Mouse (Mus musculus) embryo, embryonic 11.5 days (tissue): ENCODE measurements around the gene Adamts10.

Source experiments
- DNase-seq: peaks from one replicate; pipeline ENCODE4 v3.0.0-alpha.2; 2012; ENCODE audit warnings: low read depth, low spot score

The Adamts10 gene

GRCm38 (mm10) chr17:33523918-33524755 is at the start of gene Adamts10:
TSS of gene Adamts10 (plus strand) at chr17:33524204.
- peak; percentile 65 for DNase-seq

- no peak for DNase-seq
These were observed 40.0 kb upstream of the Adamts10 start for GRCm38 (mm10) chr17:33484020-33484419.

- DNase-seq: no peak
These were observed 36.8 kb upstream of the Adamts10 start for GRCm38 (mm10) chr17:33487211-33487610.

- DNase-seq: no peak
These were observed 36.4 kb upstream of the Adamts10 start for GRCm38 (mm10) chr17:33487652-33488051.

GRCm38 (mm10) chr17:33491371-33491770 is 32.6 kb upstream of the Adamts10 start:
- no peak for DNase-seq

GRCm38 (mm10) chr17:33493065-33493464 is 30.9 kb upstream of the Adamts10 start:
- DNase-seq: peak; percentile 9

GRCm38 (mm10) chr17:33494586-33494985 is 29.4 kb upstream of the Adamts10 start:
- no peak for DNase-seq

- no peak for DNase-seq
These were observed 25.1 kb upstream of the Adamts10 start for GRCm38 (mm10) chr17:33498918-33499317.

GRCm38 (mm10) chr17:33508386-33508785 is 15.6 kb upstream of the Adamts10 start:
- DNase-seq: no peak

GRCm38 (mm10) chr17:33510172-33510571 is 13.8 kb upstream of the Adamts10 start:
- DNase-seq: no peak

- DNase-seq: no peak
These were observed 11.3 kb upstream of the Adamts10 start for GRCm38 (mm10) chr17:33512441-33513415.

- no peak for DNase-seq
These were observed 10.1 kb upstream of the Adamts10 start for GRCm38 (mm10) chr17:33513874-33514273.

GRCm38 (mm10) chr17:33520366-33520765 is 3.6 kb upstream of the Adamts10 start:
- DNase-seq: no peak

- DNase-seq: no peak
These were observed 530 bp upstream of the Adamts10 start for GRCm38 (mm10) chr17:33523431-33523917.

GRCm38 (mm10) chr17:33524806-33525373 is 886 bp downstream of the Adamts10 start:
- DNase-seq: no peak

GRCm38 (mm10) chr17:33526506-33526905 is 2.5 kb downstream of the Adamts10 start:
- DNase-seq: no peak

GRCm38 (mm10) chr17:33539106-33539675 is 15.2 kb downstream of the Adamts10 start:
- DNase-seq: no peak

GRCm38 (mm10) chr17:33539878-33540277 is 15.9 kb downstream of the Adamts10 start:
- DNase-seq: no peak

GRCm38 (mm10) chr17:33549212-33549611 is 25.2 kb downstream of the Adamts10 start:
- no peak for DNase-seq

GRCm38 (mm10) chr17:33550388-33550787 is 26.4 kb downstream of the Adamts10 start:
- no peak for DNase-seq

GRCm38 (mm10) chr17:33552113-33552512 is 28.1 kb downstream of the Adamts10 start:
- no peak for DNase-seq
